Mouse (Mus musculus) gastrocnemius, postnatal 4 days (tissue): ENCODE measurements at regions not wholly inside any gene's neighbourhood (a gene's known extent, or its start where the extent isn't known, plus 50 kb on each side); places are given as distances from the start of the nearest gene placed in this dataset.
A peak's percentile ranks its signal among the peaks of the same experiment; 100 is the strongest.

ENCODE experiments used
- DNase-seq, 2 experiments: peaks; one replicate each; pipeline ENCODE4 v3.0.0; 2021 to 2022; ENCODE audit warnings: low spot score in 2 of 2, mixed read lengths in 2 of 2

DNA sequence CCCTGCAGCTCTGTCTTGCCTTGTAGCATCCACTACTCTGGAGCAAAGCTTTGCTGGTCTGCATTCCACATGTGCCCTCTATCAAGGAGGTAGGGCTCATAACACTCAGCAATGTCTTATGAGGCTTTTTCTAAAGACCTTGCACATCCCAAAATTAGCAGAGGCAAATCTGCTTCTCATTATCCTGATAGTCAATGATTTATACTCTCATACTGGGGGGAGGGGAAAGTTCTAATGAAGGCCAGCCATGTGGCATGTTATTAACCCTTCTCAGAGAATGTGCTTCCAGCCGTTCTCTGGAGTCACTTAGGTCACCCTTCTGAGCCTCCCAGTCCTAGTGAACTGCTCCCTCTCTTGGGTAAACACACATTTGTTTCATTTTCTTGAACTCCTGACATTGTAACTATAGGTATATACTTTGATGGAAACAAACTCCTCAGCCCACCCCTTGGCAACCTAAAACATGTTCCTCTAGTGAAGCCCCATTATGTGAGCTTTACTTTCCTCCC, 307.7 kb upstream of the Nt5c1b start:
- no peak for DNase-seq

DNA sequence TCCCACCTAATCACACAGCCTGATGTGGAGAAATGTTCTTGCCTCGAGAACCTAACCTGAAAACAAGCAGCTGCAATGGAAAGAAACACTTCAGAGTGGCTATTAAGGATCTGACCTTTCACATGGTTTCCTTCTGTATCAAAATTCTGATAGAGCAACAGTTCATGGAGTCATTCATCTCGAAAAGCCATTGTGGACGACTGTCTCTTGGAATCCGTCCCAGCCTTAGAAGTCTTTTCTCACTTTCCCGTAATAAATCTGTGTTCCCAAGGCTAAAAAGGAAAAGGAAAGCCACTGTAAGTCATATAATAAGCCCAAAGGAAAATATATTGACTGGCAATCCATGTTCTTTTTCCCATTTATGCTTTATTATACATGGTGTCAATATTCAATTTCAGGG, 291.4 kb upstream of the Nt5c1b start:
- no peak for DNase-seq

DNA sequence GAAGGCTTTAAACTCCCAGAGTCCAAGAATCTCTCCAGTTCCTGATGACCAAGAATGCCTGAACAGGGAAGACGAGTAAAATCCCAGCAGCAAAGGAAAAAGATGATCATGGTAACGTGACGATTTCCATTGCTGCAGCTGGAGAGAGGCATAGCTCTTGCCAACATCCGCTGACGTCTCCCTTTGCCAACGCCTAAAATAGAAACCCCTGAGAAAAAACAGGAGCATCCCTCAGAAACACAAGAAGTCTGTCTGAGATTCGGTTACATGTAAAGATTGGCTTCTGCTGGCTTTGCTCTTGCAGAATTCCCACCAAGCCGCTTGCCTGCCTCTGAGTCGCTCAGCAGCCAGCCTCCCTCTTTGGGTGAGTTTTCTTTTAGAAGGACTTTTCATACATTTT, 290.3 kb upstream of the Nt5c1b start:
- DNase-seq, result peak in 1 of 2 experiments; percentile 11

DNA sequence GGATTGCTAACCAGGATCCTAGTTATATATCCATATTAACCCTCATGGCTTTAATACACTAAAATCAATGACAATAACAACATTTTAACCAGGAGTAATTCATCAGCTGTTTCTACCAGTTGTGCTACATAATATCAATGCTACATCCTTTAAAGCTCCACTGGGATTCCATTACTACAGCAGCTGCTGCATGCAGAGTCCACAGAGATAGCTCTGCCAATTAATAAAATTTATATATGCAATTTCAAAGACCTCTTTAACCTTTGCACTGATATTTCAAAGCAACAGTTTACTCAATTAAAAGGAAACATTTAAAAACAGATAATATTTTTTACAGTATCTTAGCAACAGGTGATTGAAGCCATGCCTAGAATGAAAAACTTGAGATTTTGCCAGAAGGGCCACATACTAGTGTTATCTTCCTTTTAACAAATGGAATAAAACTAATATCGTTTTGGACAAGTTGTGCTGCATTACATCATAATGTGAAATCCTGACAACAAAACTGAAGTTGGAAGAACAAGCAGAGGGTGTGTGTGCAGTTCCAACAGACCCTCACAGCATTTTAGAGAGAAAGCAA, 256.8 kb upstream of the Nt5c1b start:
- DNase-seq, result no peak

DNA sequence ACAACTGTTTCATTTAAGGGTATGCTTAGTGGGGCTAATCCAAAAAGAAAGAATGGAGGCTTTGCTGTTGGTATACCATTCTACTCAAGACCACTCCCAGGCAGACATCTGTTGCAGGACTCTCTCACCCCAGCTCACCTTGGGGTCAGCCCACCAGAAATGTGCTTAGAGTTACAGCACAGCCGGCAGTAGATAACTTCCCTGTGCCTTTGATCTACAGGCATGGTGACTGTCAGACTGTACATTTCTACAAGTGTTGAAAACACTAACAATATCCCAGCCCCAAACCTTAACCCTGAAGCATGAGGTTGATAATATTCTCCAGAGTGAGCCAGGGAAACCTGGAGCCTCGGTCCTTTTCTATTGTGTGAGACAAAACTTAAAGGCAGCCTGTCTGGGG, 247.7 kb upstream of the Nt5c1b start:
- DNase-seq, result no peak

DNA sequence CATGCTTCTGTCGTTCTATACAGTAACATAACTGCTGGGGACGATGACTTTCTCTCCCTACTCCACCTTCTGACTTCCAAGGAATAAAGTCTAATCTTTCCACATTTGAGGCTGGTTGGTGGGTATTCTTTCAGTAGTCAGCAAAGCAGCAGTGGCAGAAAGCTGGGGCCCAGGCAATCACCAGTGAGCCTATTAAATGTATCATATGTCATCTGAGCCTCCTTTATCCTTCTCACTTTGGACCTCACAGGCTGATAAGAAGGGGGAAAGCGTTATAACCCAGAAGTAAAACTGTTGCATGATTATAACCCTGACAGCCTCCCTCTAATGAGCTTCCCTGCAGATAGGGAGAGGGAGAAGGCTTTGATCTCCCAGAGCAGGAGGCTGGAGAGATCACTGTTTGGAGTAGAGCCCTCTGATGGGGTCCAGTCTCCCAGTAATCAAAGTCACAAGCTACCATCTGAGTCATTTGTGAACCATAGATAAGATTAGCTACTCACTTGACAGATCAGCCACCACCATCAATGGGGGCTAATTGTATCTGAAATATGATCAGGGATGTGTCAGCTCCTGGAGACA, 241.7 kb upstream of the Nt5c1b start:
- no peak for DNase-seq

DNA sequence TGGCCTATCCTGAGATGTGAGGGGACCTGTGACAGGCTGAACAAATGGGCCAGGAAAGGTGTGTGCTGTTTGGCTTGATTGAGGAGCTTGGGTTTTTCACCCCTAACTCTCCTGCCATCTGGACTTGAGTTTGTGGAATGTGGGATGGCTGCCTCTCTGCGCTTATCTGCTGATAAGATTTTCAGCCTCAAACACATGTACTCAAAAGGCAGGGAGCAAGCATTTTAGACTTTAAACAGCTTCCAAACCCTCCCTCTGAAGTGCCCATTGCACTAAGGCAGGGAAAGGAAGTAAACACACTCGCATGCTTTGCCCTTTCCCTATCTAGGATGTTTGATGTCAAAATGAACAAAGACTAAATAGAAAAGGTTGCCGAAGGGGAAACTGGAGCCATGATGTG, 235.6 kb upstream of the Nt5c1b start:
- no peak for DNase-seq

DNA sequence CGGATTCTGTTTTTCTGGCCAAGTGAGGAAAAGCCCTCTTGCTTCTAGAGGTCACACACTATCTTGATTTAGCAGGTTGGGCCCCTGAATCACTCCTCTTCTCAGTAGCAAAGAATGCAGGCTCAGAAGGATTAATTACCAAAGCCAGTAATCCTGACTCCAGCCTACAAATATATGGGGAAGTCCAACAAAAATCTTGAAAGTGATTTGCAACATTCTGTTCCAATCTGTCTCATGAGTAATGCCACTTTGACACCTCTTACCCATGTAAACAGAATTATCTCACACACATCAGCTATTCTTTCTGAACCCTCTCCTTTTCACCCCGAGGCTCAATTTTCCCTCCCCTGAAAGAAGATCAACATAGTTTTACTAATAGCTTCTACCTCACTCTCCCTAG, 233.9 kb upstream of the Nt5c1b start:
- DNase-seq, result no peak

DNA sequence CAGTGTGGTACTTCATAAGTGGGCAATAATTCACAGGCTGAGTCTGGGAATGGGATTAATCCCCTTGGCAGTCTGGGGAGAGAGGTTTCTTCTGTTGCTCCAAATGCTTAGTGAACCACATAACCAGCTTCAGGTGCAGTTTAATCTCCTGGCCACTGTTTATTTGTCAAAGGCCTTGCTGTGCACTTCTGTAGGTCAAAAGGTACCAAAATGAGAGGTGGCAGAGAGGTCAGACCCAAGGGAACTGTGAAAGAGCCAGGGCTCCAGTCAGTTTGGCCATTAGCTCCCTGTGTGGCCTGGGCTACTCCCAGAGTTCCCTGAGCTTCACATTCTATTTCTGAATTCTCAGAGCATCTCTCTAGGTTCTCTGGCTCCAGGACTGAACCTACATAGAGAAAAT, 229.6 kb upstream of the Nt5c1b start:
- no peak for DNase-seq

DNA sequence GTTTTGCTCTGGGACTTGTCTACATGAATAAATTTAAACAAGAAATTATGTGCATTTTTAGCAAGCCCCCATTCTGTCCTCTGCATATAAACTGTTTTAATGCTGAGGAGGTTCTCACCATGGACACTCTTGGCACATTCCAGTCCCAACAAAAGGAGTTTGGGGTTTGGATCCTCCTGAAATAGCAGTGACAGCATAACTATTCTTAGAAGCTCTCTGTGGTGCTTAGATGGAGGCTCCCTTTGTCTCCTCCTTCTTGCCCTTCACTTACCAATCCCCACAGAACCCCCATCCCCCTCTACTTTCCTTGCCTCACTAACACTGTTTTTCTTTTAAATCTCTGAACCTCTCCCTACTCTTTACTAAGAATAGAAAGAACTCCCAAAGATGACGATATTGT, 208.9 kb upstream of the Nt5c1b start:
- no peak for DNase-seq

DNA sequence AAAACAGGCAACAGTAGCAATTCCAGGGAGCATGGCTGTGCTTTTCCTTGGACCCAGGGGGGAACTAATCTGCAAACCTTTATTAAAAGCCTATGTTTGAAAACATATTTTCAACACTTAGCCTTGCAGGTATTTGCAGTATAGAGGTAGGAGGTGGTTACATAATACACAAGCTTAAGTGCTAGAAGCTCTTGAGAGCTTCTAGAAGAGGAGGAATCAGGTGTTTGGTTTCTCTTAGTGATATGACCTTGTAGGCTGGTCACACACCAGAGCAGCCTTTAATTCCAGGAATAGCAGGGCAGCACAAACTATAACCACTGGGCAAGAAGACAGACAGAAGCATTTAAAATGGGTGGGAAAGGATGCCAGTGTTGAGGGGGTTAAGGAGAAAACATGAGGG, 201.7 kb upstream of the Nt5c1b start:
- DNase-seq, result no peak

DNA sequence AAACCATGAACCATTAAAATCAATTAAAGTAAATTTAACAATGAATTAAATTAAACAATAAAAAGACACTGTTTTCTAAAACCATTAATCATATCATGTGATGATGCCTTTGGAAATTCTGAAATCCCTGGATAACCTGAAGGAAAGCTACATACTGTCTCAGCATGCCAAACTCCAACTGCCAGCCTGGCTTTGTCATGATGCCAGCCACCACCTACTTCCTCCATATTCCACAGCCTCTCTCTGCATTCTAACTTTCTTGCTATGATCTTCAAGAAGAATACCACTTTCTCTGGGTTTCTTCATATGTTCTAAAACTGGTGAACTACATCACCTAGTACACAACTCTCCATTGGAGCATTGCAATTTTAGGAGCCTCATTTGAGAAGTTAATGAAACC, 201.2 kb upstream of the Nt5c1b start:
- no peak for DNase-seq

DNA sequence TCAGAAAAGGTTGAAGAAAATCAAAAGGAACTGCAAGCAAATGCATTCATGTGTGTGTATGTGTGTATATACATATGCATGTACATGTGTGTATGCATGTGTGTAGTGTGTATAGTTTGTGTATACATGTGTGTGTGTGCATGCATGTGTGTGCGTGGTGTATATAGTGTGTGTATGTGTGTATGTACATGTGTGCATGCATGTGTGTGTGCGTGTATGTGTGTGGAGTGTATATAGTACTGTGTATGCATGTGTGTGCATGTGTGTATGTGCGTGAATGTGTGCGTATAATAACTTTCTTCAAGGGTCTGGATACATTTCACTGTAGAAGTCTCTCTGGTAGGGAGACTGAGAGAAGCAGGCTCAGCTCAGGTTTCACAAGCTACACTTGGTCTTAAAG, 191.1 kb upstream of the Nt5c1b start:
- no peak for DNase-seq

DNA sequence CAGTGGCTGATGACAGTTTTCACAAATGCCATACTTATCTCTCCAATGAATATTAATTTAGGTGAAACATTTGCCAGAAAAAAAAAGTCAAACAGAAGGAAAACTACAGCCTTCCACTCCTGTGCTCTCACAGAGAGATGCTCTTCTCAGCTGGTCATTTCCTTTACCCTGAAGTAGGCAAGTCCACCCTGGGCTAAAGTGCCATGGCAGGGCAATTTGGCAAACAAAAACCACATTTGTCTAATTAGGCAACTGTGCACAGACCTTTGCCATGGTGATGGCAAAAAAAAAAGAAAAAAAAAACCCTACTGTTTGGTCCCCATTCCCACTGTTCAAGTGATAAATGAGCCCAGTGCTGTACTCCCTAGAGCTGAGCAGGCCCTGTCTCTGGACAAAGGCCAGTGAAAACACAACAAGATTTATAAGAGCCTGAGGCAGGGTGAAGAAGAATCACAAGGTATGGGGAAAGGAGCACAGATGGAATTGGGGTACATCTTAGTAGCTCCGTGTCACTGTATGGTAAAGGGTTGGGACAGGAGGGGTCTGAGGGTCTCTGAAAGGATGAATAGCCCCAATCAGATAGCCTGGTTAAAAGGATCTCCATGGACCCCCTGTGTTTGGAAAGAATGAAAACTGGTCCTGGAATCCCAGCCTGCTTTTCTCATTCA, 190.5 kb upstream of the Nt5c1b start:
- DNase-seq, result no peak

DNA sequence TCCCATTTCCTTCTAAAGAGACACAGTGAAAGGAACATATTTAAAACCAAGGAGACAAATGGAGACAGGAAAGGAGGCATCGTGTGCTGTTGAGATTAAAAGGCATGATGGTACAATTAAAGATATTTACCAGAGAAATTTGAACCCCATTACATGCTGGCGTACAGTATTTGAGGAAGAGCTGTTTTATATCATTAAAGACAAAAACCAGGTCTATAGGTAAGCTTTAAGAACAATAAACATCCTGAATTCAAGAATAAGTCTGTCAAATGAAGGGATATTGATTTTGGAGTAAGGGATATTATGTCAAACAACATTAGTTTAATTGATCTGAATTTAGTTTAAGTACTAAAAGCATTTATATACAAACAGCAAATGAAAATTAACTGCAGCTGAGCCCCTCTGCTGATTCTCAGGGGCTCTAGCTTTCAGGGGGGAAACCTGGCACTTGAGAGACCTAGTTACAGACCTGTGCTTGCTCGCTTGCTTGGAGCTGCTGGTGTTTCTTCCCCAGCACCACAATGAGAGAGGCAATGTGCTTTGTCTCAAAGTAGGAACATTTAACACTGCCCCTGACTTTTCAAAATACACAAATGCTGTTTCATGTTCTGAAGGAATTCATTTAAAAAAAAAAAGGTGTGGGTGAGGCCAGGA, 189.8 kb upstream of the Nt5c1b start:
- no peak for DNase-seq

DNA sequence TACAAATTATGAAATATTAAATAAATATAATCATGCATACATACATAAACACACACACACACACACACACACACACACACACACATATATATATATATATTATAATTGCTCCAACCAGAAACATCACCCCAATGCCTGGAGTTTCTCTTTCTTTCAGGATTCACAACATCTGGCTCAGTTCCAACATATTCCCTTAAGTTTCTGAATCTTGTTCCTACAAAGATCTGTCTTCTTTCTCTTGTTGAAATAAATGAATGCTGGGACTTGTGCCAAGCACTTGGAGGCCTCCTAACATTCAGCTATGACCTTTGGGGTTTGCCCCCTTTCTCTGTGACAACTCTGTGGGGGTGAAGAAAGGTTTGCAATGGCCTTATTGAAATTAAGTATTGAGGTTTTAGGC, 187.2 kb upstream of the Nt5c1b start:
- DNase-seq, result no peak

DNA sequence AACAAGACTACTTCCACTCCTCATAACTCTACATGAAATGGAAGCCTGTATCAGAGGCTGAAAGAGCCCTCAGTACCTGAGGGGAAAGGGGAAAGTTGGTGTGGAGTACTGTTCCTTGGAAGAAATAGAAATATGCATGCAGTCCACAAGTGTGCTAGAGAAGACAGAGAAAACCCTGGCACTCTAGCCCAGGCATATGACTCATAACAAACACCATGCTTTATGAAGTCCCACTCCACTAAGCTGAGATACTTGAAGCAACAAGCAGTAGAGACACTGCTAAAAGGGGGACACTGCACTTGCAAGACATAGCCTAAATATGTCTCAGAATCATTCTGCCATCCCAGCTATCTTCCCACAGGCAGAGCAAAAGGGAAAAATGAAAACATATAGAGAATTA, 183.2 kb upstream of the Nt5c1b start:
- DNase-seq, result no peak

DNA sequence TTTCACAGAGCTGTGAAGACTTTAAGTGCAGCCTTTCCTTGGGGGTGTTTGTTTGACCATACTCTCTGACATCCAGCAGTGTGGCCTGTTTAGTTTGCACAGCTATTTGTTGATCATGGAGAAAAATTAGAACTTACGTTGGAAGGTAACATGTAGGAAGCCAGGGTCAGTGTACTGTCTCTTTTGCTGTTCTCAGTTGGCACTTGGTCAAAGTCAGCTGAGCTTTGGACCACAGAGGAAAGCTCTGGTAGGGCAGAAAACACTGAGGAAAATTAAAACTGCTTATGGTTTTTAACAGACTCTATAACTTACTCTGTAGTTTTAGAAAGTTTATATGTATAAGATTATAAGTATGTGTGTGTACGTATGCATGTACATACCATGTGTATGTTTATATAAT, 180.0 kb upstream of the Nt5c1b start:
- DNase-seq, result no peak

DNA sequence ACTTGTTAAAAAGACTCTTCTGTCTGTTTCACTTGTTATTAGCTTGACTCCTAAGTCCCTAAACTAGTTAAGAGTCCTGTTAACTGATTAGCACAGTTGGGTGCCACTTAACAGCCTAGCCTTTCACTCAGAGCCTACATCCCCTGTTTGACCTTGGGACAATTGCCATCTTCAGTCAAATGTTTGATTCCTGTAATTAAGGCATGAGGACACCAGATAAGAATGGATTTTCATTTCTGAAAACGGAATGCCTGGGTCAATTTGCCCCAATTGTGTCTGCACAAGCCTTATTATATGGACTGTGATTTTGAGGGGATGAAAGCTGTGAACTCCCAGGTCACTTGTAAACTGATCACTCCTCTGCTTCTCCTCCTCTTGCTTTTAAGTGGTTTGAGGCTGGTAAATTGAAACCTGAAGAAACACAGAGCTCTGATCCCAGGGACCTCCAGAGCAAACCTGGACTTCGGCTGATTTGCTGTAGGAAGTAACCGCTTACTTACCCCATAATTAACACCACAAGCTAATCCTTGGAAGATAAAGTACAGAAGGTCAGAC, 171.8 kb upstream of the Nt5c1b start:
- no peak for DNase-seq

DNA sequence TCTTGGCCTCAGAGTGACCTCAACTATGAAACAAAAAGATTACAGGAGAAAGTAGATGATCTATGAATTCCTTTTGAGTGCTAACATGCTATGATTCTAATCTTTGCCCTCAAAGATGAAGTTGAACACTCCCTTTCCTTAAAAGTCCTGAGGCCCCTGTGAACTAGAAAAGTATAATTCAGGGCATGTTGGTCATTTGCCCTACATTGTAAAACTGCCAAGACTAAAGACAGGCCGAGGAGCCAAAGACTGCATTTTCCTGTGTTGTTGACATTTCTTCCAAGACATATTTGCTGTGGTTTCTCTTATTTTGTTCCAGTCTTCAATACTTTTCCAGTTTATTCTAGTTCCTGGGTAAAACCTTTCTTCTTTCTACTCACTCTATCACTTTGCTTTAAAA, 159.9 kb upstream of the Nt5c1b start:
- no peak for DNase-seq

DNA sequence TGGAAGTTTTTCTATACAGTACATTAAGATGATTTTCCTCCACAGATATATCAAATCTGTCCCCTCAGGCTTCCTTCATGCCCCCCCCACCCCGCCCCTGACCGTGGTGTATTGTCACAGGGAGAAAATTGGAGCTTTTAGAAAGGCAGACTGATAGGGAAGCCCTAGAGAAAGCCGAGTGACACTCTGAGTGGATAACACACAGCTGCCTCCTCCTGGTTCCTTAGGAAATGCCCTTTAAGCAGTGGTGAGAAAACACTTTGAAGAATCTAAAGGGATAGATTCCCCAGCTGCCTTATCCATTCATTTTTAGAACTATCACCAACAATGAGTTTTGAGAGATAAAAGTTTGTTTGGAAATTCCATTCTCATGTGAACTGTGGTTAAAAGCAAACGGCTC, 147.0 kb upstream of the Nt5c1b start:
- no peak for DNase-seq

DNA sequence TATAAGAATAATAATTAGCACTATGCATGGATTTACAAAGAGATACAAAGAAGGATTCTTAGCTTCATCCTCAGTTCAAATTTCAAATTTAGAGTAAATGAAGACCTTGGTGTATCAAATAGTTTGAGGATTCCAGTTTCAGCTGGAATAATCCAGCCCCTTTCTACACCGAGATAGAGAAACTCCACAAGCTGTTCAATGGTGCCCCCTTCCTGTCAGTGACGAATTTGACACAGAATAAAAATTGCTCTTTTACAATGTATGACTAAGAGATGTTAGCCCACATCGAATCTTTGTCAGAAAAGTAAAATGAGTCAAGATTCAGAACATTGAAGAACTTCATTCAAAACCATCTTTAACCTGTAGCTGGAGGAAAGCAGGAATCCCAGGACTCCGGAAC, 145.9 kb upstream of the Nt5c1b start:
- no peak for DNase-seq
